Mouse (Mus musculus) embryo, embryonic 10.5 days (tissue): ENCODE measurements around the gene Calr3.

ENCODE experiments used
- DNase-seq: peaks from one replicate; pipeline ENCODE4 v3.0.0-alpha.2; 2015; ENCODE audit warnings: low spot score

The Calr3 gene

GRCm38 (mm10) chr8:72443338-72443993, at the start of gene Calr3, which contains the start of gene 1700030K09Rik:
Calr3 (minus strand) TSS chr8:72443870.
1700030K09Rik (plus strand) TSS chr8:72443880.
- peak; percentile 99 for DNase-seq

GRCm38 (mm10) chr8:72493381-72493780, 49.7 kb upstream of the Calr3 start:
- peak; percentile 25 for DNase-seq

- peak; percentile 98 for DNase-seq
These were observed 49.0 kb upstream of the Calr3 start for GRCm38 (mm10) chr8:72492622-72493081.

GRCm38 (mm10) chr8:72491680-72492621, 48.3 kb upstream of the Calr3 start, which contains the start of gene Slc35e1:
Slc35e1 (minus strand) TSS chr8:72492614.
- DNase-seq: peak; percentile 22

GRCm38 (mm10) chr8:72491017-72491416, 47.3 kb upstream of the Calr3 start:
- DNase-seq: no peak

GRCm38 (mm10) chr8:72487014-72487413, 43.3 kb upstream of the Calr3 start:
- DNase-seq: no peak

- no peak for DNase-seq
These were observed 42.0 kb upstream of the Calr3 start for GRCm38 (mm10) chr8:72485456-72486199.

GRCm38 (mm10) chr8:72474826-72475546, 31.3 kb upstream of the Calr3 start, which contains the start of gene Cherp:
Cherp (minus strand) TSS chr8:72475226.
- peak; percentile 98 for DNase-seq

- no peak for DNase-seq
These were observed 27.0 kb upstream of the Calr3 start for GRCm38 (mm10) chr8:72470684-72471083.

GRCm38 (mm10) chr8:72469984-72470383, 26.3 kb upstream of the Calr3 start:
- no peak for DNase-seq

GRCm38 (mm10) chr8:72469243-72469642, 25.6 kb upstream of the Calr3 start:
- no peak for DNase-seq

- DNase-seq: no peak
These were observed 20.5 kb upstream of the Calr3 start for GRCm38 (mm10) chr8:72464211-72464610.

- no peak for DNase-seq
These were observed 16.3 kb upstream of the Calr3 start for GRCm38 (mm10) chr8:72459881-72460533.

GRCm38 (mm10) chr8:72458457-72458856, 14.8 kb upstream of the Calr3 start:
- DNase-seq: no peak

- DNase-seq: no peak
These were observed 14.1 kb upstream of the Calr3 start for GRCm38 (mm10) chr8:72457806-72458205.

GRCm38 (mm10) chr8:72455317-72455716, 11.6 kb upstream of the Calr3 start:
- no peak for DNase-seq

- DNase-seq: no peak
These were observed 10.2 kb upstream of the Calr3 start for GRCm38 (mm10) chr8:72453904-72454303.

GRCm38 (mm10) chr8:72451516-72451915, 7.8 kb upstream of the Calr3 start:
- no peak for DNase-seq

GRCm38 (mm10) chr8:72445071-72445470, 1.4 kb upstream of the Calr3 start:
- no peak for DNase-seq

GRCm38 (mm10) chr8:72443994-72444350, 302 bp upstream of the Calr3 start:
- no peak for DNase-seq
